Mouse (Mus musculus): Measurements from ENCODE around the gene Bri3.

GRCm38 (mm10) chr5:144249871-144250270, 5.6 kb downstream of the Bri3 start:
- no peak for TF ChIP-seq POLR2A (IDR thresholded peaks at IDR 0.05; ENCODE audit: extremely low read depth, insufficient read depth, low read length)
- TF ChIP-seq CTCF (IDR thresholded peaks at IDR 0.05; ENCODE audit: low read depth, low read length): peak; percentile 27; the same call in 1 of the 2 replicates
